Mouse (Mus musculus) cerebellum, adult 2 months (tissue): ENCODE measurements around the gene Cttnbp2.

ENCODE experiments used
- CTCF ChIP-seq: fragments of 200-500 bp; IDR thresholded peaks from 2 replicates; pipeline ENCODE4 v1.5.1; 2011; ENCODE audit warnings: low read depth, mild to moderate bottlenecking, control low read depth, low read length, moderate library complexity, borderline replicate concordance; ENCODE audit not compliant: insufficient read depth
- POLR2A ChIP-seq: fragments of 200-500 bp; IDR thresholded peaks from 2 replicates; pipeline ENCODE4 v1.6.1; 2011; ENCODE audit warnings: low read length, control low read depth, borderline replicate concordance; ENCODE audit not compliant: insufficient read depth

DNA sequence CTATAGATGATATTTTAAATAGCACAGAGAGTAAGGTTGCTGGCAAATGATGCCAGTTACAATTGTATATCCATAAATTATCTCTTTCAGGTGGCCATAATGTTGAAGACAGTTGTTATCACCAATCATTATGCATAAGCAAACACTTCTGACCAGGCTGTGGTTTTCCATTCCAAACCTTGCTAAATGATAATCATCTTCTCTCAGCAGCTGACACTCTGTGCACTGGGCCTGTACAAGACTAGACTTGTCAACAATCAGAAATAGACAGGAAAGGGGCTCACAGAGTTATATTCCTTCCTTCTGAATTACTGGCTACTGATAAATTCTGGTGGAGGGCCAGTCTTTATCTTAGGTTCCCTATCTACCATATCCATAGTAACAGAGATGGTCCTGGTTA, 32.1 kb downstream of the Cttnbp2 start:
- TF ChIP-seq CTCF (no peak), POLR2A (no peak)
